Mouse (Mus musculus) gastrocnemius, postnatal 4 days (tissue): Measurements from ENCODE around the gene Bckdha. TPM values are rescaled to one million over a fixed set of nuclear protein-coding genes. Genes with fewer than 3 reads are reported as not detected.
A peak's percentile ranks its signal among the peaks of the same experiment; 100 is the strongest.

Experiments used
- DNase-seq, 2 experiments: peaks; one replicate each; pipeline ENCODE4 v3.0.0; 2021 to 2022; ENCODE audit warnings: low spot score in 2 of 2, mixed read lengths in 2 of 2
- total RNA-seq, 2 experiments: library from RNA; stranded (reverse); gene quantifications; 2 replicates each; pipeline ENCODE4 v1.2.3; 2021

The Bckdha gene
- total RNA-seq, 2 experiments from 2014 or later, result 55.6 to 55.8 TPM

- DNase-seq, result no peak
Measured at GRCm38 (mm10) chr7:25649839-25650238, 8.9 kb downstream of the Bckdha start.

DNA sequence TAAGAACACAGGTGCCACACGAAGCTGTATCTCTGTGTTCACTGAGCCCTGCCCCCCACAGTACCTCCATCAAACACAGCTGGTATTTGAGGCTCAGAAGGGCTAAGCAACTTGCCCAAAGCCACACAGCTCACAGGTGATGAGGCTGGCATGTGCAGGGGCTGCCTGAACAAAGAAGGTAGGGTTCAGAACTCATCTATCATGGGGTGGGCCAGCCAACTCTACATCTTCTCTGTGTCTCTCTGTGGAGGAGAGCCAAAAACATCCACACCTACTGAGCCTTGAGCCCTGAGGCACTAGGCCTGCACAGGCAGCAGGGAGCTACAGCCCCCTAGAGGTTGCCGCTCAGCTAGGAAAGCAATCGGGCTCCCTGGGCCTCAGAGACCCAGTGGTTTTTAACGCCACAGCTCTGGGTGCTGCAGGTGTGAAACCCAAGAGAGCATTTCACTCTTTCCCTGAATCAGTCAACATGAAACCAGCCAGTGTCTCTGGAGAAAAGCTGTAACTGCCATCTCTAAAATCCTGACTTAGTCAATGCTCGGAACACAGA, 11.1 kb downstream of the Bckdha start:
- no peak for DNase-seq

- DNase-seq, result no peak
Measured at GRCm38 (mm10) chr7:25645074-25645473, 13.7 kb downstream of the Bckdha start.

DNA sequence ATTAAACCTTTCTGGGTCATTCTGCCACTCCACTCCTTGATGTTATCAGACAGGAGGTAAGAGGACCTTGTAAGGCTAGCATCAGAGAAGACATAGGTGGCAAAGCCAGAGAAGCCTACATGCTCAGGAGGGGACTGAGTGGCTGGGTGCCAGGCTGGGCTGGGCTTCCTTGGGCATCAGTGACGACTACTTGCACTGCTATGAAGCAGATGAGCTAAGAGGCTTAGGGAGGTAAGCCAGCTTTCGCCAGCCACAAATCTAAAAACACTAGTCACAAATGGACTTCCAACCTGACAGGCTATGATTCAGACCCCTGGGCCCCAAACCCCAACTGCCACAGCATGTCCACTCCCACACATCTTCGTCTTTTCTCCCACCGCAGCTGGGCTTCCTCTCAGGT, 14.2 kb downstream of the Bckdha start:
- no peak for DNase-seq

- DNase-seq, result no peak
Measured at GRCm38 (mm10) chr7:25644136-25644535, 14.6 kb downstream of the Bckdha start.

GRCm38 (mm10) chr7:25639754-25640153, 19.0 kb downstream of the Bckdha start:
- no peak for DNase-seq

DNA sequence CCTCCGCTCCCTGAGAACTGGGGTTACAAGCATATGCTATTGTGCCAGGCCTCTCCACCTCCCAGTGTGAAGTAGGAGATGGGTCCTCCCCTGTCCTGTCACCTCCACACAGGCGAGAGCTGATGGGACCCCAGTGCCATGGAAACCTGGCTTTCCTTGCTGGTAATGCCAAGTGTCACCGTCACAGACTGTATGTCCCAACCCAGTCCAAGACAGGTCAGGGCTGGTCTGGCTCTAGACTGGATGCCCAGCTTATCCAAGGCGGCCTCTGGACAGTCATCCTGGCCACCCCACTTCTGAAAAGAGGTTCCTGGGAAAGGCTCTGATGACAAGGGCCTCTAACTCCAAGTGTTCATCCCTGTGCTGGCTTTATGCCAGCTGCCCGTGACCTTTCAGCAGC, 21.7 kb downstream of the Bckdha start:
- no peak for DNase-seq

GRCm38 (mm10) chr7:25636373-25636772, 22.4 kb downstream of the Bckdha start:
- DNase-seq, result no peak

DNA sequence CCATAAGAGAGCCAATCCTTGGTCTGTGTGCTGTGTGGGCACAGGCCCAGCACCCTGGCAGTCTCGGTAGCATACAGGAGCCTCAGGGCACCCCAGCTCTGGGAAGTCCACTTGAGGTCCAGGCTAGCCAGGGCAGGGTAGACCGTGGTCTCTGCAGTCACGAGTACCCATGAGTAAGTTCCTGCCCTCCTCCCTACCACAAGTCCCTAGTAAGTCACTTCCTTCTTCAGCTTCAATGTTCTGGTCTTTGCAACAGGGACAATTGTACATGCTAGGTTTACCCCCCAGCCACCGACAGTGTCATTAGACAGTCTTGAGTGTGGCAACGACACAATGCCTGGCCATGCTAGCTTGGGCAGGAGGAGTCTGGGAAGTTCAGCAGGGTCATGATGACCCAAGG, 26.1 kb downstream of the Bckdha start:
- no peak for DNase-seq

DNA sequence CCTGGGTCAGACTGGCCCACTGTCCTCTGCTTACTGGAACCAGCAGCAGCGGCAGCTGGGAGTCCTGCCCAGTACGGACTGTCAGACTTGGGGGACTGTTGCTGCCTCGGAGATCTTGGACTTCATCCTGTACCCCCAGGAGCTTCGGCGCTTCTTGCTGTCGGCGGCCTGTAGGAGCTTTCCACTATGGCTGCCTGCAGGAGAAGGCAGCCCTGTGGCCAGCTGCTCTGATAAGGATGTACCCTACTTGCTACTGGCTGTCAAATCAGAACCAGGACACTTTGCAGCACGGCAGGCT, 30.5 kb downstream of the Bckdha start:
- no peak for DNase-seq

DNA sequence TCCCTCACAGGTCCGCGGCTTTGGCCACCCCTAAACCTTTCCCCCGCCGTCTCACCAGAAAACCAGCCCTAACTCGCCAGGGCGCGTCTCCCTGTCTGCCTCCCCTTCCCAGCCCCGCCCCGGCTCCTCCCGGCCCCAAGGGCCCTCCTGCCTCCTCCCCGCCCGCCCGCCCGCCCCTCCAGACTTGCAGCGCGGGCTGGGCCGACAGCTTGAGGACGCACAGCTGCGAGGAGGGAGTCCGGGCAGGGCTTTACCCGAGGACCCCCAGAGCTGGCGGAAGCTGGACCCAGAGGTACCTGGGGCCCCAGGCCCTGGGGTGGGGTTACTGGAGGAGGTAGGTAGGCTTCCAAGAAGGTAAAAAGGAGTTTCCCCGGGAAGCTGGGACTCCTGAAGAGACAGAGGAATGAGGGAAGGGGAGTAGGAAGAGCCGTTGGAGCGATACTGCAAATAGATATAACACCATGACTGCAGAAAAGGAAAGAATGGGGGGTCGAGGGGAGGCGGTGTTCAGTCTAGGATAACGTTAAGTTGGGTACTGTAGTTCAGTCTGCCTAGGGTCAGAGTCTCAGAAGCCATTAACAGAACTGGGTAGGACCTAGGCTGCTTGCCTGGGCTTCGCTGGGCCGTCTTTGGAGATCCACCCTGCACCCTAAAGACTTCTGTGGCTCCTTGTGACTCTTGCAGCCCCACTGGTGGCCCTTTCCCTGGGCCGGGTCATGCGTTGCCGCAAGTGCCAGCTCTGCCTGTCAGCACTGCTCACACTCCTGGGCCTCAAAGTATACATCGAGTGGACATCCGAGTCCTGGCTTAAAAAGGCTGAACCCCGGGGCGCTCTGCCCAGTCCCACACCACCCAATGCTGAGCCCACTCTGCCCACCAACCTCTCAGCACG, 31.1 kb downstream of the Bckdha start:
- peak in 1 of 2 experiments; percentile 74 for DNase-seq

- DNase-seq, result peak in 1 of 2 experiments; percentile 28
Measured at GRCm38 (mm10) chr7:25626509-25627430, 32.0 kb downstream of the Bckdha start, which contains the start of gene B3gnt8. B3gnt8 (plus strand) TSS chr7:25626654.

DNA sequence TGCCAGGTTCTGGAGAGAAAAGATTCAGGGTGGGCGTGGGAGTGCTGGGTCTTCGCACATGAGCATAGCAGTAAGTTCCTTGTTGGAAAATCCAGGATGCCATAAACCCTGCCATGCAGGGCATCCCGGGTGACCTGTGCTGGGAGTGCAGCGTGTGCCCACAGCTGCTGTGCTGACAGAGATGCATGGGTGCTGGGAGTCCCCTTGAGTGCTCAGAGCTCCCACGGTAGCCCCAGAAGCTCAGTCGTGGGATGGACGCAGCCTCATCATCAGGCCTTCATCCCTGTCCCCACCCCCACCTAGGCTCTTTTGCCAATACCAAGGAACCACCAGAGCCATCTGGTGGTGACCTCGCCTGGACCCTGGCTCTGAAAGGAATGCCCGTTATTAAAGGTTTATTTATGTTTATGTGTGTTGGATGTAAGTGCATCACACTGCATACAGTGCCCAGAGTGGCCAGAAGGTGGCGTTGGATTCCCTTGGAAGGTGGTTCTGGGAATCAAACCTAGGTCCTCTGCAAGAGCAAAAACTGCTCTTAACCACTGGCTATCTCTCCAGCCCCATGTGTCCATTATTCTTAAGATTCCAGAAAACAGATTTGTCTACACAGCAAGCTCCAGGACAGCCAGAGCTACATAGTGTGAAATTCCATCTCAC, 33.1 kb downstream of the Bckdha start:
- no peak for DNase-seq

- DNase-seq, result no peak
Measured at GRCm38 (mm10) chr7:25624851-25625250, 33.9 kb downstream of the Bckdha start.

DNA sequence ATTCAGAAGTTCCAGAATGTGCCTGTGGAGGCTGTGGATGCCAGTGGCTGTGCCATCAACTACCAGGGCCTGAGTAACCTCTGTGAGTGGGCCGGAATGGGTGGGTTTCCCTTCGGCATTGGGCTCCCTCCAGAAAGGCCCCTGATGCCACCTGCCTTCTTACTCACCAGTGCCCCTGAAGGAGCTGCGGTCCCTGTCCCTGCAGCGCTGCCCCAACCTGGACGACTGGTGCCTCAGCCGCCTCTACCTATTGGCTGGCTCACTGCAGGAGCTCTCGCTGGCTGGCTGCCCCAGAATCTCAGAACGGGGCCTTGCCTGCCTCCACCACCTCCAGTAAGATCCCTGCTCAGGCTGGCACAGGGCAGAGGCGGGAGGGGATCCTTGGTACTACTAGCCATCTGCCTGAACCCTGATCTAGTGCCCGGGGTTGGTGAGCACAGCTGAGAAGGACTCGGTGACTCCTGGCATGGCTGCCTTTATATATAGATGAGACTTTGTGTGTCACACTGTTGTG, 34.9 kb downstream of the Bckdha start:
- no peak for DNase-seq

GRCm38 (mm10) chr7:25620751-25621150, 38.0 kb downstream of the Bckdha start:
- DNase-seq, result no peak

DNA sequence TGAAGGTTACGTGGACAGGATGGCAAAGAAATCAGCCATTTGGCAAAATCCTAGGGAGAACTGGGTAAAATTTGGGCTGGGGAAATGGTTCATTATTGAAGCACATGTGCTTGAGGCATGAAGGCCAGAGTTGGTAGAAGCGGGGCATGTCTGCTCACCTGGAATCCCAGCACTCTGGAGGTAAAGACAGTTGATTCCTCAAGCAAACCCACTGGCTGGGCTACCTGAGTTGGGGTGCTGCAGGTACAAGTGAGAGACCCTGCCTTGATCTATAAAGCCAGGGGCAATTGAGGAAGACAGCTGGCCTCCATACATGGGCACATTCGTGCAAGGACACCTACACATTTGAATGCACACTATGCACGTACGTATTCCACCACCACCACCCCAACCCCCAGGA, 38.7 kb downstream of the Bckdha start:
- DNase-seq, result no peak

DNA sequence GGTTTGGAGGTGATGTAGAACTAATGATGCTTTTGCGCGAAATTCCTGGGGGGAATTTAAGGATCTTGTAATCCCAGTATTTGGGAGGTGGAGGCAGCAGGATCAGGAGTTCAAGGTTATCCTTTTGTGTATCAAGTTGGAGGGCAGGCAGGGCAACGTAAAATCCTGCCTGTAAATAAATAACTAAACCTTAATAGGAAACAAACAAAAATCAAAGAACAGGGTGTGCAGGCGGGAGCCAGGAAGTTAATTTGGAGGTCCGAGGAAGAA, 39.1 kb downstream of the Bckdha start:
- no peak for DNase-seq

DNA sequence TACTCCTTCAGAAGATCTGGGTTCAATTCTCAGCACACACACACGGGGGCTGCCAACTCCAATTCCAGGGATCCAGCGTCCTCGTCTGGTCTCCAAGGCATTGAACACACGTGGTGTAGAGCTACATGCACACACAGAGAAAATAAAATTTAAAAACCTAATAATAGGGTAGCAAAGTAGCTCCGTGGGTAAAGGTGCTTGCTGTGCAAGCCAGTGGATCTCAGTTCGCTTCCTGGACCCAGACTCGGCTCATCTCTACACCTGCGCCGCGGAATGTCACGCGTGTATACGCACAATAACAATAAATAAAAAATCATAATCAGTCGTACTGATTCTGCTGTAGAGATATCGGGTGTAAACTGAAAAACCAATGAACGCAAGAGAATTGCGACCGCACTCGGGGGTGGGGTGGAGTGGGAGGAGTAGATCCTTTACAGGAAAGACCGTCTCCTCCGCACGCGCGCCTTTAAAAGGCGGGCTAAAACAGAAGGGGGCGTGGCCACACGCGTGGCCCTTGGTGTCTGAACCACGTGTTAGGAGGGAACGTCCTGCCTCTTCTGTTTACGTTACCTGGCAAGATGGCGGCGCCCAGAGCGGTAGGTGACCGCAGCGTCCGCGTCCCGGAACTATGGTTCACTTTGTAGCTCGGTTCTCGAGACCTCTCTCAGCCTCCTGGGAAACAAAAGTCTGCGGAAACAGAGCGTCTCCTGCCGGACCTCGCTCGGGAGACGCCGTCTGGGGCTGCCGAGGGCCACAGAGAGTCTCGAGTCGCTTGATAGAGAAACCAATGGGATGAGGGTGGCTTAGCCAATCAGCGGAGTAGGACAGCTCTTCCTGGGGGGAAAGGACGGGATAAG, 39.7 kb downstream of the Bckdha start, which contains the start of gene Dmac2:
Gene Dmac2 (plus strand): TSS at position 550 of the 857 bp plus-strand sequence.
- DNase-seq, result peak; percentile 72 to 87
